Mouse (Mus musculus): Measurements from ENCODE around the gene Tmem132d.

Gene Tmem132d

DNA sequence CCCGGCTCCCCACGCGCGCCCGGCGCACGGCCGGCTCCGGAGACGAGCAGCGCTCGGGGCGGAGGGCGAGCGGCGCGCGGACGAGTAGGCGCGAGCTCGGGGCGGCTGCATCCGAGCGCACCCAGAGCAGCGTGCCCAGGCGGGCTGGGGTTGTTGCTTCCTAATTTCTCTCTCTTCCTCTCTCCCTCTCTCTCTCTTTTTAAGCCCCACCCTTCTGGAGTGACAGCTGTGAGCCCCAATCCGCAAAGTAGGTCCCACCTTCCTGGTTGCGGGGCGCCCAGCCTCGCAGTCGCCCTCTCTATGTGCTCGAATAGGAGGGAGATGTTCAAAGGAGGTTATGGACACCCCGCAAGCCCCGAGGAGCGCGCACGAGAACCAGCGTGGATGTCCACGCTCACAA lies at the start of gene Tmem132d:
Gene Tmem132d (minus strand): TSS at position 162 of the 400 bp plus-strand sequence.
- DNase-seq: peak; percentile 80

DNA sequence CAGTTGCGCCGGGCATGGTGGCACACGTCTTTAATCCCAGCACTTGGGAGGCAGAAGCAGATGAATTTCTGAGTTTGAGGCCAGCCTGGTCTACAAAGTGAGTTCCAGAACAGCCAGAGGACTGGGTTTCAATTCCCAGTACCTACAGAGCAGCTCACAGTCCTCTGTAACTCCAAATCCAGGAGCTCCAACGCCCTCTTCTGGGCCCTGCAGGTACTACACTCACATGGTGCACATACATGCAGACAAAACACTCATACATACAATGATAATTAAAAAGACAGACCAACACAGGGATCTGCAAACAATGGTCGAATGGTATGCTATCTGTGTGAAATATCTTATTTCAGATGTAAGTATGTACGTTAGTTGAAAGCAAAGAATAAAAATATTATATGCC lies 47.9 kb upstream of the Tmem132d start:
- no peak for DNase-seq

DNA sequence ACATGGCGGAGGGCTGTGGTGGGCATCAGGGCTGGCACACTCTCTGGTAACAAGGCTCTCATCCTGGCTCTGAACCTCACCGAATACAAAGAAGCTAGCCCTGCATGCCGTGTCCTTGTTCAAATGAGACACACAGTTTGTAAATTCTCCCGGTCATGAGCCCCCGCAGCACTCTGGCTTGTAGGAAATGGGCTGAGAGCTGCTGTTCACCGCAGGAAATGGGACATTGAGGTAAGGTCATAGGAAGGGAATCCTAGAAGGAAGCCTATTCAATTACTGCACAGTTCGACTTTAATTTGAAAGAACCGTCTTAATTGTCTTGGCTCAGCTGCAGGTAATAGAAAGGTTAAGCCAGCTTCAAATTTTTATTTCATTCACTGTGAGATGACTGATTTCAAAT lies 42.5 kb upstream of the Tmem132d start:
- DNase-seq: no peak

DNA sequence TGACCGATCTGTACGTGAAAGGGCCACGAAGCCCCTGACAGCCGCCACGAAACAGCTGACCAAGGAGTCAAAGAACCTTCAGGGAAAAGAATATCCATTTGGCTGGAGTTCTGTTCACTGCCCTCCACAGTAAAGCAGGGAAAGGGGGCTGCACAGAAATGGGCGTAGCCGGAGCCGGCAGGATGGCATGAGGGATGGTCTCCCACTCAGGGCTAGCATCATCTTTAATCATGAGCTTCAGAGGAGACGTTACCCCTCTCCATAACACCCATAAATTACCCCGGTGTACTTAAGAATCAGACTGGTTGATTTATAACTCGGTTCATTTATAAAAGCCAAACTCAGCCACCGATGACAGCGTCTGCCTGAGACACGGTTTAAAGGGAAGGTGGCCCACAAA lies 36.9 kb upstream of the Tmem132d start:
- DNase-seq: no peak

DNA sequence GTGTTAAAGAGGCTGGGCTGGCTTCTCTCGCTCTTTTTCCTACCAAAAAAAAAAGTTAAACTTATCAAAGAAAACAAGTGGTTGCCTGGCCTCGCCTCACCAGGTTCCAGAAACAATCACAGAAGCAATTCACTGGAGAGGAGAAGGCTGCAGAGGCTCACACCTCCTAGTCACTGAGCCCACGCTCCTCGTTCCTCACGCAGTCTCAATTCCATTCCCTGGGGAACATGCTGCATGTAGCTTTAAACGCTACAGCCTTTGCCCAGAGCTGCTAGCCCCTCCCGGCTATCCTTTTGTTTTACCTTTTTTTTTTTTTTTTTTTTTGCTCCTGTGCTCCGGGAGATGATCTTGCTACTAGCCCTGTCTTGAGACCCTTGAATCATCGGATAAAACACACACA lies 31.6 kb upstream of the Tmem132d start:
- DNase-seq: no peak

DNA sequence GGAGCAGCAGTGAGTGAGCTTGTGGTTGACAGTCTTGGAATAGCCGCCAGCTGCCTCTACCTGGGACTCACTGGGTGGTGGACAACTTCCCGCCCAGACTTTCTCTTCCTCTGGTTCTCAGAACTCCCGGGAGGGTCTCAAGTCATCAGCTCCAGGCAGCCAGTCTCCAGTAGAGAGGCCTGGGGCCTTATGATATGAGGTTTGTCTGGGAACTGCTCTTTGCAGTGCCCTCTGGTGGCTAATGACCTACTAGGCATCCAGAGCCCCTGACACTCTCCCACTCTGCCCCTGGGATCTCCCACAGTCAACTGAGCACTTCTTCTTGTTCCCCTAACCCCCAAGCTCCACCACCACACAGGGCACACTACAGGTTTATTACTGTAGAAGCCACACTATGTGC lies 27.7 kb upstream of the Tmem132d start:
- no peak for DNase-seq

DNA sequence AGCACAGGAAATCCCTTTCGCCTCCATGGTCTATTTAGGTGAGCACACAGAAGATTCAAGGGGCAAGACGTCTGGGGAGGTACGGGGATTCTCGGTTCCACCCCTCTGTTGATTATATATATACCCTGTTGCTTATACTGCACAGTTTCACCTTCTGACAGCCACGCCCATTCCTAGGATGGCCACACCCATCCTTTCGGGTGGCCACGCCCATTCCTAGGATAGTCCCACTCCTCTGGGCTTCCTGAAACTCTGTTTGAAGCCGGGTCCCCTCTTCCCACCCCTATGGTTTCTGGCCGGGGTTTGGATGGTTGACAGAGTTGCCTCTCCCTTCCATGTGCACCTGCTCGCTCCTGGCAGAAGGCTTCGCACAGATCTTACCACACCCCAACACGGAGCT lies 22.9 kb upstream of the Tmem132d start:
- DNase-seq: no peak

DNA sequence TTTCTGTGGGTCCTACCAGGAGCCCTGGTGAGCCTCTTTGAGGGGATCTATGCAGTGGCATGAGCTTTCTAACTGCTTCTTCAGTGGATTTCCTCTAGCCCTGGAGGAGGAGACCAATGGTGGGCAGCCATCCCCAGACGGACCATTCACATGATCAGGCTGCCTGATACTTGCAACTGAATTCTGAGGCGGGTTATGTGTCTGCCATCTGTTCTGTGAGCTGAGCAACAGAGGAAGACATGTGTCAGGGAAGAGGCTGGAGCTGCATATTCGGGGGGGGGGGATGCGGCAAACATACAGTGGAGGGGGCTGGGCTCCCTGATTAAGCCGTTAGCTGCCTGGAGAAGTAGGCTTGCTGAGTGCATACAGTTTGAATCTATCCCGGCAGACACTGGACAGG lies 19.3 kb upstream of the Tmem132d start:
- no peak for DNase-seq

DNA sequence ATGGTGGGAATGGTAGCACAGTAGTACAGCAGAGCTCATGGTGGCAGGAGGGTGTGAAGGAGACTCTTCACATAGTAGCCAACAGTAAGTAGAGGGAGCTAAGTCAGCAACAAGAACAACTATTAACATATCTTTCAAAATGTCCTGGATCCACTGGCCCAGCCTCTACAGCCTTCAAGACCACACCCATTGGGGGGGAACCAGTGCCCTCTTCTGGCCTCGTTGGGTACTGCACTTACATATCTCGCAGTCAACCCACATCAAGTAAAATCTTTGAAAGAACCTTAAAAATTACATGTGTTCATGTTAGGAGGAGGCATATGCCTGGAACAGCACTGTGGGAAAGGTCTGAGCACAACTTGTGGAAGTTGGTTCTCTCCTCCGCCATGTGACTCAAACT lies 17.9 kb upstream of the Tmem132d start:
- DNase-seq: no peak

DNA sequence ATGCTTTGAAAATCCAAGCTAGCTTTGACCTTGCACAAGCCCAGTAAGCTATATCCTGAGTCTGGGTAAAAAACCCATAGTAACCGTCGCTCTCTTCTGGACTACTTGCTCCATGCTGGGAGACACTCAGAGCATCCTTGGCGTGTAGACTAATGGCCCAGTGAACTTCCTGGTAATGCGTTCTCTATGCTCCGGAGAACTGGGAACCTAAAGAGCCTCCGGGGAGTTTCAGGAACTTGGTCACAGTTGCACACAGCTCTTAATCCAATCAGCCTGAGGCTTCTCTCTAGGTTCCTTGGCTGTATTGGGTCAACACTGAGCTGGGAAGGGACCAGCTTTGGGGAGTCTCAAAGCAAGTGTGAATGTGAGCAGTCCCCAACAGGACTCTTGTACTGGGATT lies 12.0 kb upstream of the Tmem132d start:
- DNase-seq: no peak

DNA sequence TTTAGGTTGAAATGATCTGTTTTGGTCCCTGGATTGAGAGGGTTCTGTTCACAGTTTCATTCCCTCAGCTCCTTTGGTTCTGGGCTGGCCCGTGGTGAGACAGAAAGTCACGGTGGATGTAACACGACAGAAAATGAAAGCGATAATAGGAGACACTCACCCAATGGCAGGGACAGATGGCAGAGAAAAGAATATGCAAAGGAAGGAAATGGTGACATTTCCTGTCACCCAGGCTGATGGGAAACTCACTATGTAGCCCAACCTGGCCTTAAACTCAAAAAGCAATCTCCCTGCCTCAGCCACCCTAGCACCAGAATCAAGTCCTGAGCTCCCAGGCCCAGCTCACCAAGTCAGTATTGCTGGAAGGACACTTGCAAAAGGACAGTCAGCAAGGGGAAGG lies 11.0 kb upstream of the Tmem132d start:
- DNase-seq: no peak

DNA sequence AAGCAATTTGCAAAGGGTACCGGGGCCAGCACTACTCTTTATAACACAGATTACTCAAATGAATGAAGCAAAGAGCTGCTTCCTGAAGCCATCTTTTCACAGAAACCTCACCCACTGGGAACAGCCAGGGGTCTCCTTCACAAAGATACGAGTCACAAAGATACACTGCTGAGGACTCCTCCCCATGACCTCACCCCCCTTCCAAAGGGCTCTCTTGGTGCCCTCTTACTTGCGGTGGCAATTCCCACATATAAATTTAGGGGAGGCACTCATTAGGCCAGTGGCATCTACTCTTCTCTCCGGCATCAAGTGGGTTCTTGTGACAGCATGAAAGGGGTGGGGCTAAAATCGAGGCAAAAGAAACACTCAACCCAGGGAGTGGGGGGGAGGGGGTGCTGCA lies 8.2 kb upstream of the Tmem132d start:
- DNase-seq: no peak

DNA sequence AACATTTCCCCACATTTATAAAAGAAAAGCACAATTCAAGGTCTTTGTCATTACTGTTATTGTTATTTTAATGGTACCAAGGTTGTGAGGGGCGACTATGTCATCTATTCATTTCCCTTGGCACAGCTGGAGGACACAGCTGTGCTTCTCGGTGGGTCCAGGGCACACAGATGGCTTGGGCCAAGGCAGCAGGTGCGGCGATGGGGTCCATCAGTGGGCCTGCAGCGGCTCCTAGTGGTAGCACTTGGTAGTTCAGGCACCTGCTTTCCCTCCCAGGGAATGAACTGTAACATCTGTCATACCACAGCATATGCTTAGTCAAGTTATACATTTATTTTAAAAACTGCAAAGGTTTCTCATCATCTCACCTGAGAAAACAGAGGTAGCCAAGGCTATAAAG lies 7.0 kb upstream of the Tmem132d start:
- DNase-seq: peak; percentile 64

DNA sequence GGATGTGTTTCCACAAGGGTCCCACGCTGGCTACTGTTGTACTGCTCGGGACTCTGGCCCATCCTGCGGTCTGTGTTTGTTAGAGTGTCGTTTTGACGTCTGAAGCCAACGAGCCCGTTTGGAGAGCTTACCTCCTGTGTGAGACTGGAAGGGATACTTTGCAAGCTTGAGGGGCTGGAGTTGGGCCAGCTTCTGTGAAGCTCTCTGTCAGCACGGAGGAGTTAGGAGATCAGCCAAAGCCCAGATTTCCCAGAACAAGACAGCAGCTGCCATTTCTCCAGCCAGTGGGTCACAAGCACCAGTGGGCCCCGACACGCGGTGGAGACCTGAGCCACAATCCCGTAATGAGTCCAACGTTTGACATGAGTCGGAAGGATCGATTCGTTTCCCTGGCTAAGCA lies 5.2 kb upstream of the Tmem132d start:
- no peak for DNase-seq

DNA sequence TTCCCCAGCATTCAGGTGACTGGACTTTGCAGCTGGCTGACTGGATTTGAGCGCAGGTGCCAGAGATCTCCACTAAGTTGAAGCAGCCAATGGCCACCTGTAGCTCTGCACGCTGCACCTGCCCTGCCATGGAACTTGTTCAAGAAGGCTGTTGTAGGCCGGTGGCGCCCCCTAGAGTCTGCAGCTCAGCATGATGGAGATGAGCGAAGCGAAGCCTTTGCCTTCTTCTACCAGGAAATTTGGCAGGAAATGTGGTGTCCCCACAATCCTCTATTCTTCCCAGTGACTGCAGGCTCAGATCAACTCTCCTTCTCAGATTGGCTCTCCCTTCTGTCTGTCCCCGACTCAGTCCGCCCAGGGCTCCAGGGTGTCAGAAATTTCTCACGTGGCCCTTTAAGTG lies 4.0 kb upstream of the Tmem132d start:
- peak; percentile 85 for DNase-seq

DNA sequence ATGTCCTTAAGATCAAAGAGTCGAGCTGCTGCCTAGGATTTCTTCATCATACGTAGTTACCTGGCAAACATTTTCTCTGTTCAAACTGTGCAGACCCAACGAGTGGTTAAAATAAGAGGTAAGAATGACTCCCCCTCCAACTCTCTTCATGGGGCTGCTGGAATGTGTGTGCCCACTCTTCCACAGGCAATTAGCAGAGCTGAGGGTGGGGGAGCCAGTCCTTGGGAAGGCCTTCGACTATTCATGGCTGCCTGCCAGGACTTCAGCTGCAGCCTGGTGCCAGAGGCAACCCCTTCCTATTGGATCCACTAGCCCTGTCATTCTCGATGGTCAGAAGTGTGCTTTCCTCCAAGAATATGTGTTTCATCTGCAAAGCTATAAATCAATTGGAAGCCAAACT lies 2.8 kb upstream of the Tmem132d start:
- no peak for DNase-seq

DNA sequence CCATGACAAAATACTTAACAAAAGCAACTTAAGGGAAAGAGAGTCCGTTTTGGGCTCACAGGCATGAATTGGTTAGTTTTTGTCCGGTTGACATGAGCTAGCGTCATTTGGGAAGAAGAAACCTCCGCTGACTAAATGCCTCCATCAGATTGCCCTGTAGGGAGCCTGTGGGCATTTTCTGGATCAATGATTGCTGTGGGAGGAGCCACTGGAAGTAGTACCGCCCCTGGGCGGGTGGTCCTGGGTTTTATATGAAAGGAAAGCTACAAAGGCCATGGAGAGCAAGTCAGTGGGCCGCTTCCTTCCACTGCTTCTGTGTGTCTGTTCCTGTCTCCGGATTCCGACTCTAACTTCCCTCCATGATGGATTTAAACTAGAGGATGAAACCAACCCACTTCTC lies 909 bp upstream of the Tmem132d start:
- DNase-seq: no peak

DNA sequence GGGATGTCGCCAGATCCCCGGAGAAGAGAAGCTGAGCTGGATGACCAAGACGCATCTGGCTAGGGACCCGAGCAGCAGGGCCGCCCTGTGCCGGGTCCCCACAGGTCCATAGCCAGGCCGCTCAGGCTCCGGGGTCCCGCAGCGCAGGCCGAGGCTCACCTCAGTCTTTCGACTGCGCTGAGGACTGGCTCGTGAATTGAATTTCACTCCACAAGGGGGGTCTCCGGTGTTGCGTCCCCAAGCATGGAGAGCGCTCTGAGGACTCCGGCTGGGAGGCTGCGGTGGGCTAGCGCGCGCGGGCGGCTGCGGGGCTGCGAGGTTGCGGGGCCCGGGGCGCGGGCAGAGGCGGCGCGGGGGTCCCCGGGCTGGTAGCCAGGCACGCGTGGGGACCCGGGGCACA lies 455 bp downstream of the Tmem132d start:
- no peak for DNase-seq

DNA sequence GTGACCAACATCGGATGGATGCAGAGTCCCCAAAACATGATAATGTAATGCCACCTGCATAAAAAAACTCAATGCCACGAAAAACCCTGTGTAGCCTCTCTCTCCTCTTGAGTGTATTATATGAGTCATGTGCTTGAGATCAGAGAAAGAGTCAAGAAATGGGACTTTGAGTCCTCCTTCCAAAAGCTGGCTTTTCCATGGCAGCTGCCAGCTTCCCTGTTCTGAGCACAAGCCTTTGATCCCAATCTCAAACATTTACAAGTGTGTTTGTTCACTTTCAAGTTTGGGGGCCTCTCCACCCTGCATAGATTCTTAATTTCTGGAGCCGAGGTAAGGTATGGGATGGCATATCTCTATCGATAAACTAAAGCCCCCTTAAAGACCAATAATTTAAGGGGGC lies 8.2 kb downstream of the Tmem132d start:
- DNase-seq: no peak

DNA sequence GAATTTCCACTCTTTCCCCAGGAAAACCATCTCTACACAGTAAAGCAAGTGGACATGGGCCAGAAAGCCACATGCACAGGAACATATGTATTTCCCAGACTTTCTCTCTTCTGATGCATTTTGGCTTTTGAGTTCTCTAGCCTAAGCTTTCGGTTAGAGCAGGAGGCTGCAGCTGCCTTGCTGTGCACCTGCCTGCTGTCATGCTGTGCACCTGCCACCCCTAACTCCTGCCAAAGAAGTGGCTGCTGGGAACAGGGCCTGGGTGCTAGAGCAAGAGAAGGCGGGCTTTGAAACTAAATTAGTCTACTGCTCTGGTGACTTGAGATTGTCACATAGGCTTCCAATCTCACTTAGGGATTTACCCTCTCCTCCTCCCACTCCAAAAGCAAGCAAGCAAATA lies 8.7 kb downstream of the Tmem132d start:
- no peak for DNase-seq

DNA sequence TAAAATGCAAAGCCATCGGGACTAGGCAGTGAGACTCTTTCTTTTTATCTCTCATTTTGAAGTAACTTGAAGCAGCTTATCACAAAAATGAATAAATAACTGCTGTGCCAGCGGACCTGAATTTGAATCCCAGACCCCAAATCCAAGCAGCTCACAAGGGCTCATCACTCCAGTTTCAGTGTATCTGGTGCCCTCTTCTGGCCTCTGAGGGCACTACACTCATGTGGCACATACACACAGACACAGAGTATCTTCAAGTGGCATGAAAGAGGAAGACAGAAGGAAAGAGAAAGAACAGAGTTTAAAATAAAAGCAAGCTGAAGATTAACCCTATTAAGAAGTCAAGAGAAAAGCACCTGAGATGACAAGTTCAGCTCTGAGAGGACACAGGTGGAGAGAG lies 10.8 kb downstream of the Tmem132d start:
- no peak for DNase-seq

DNA sequence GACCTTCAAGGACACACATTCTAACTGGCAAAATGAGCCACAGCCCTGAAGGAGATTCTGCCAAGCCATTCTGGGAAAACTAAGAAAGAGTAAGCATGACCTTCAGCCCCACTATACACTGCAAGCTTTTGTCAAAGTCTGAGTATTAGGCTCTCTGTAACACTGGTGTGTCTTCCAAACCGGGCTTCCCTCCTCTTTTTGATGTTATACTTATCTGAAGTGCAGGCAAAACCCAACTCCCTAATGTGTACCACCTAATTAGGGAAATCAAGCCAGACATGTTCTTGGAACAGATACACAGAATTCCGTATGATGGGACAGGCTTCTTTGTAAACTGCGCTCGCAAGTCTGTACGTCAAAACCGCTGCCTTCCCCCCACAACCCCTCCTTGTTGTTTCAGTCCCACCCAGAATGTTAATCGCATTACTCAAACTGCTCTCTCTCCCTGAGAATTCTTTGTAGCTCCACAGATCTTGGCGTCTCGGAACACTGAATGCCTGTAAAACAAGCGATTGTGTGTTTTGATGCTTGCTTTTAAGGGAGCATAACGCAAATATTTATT lies 14.6 kb downstream of the Tmem132d start:
- no peak for DNase-seq

DNA sequence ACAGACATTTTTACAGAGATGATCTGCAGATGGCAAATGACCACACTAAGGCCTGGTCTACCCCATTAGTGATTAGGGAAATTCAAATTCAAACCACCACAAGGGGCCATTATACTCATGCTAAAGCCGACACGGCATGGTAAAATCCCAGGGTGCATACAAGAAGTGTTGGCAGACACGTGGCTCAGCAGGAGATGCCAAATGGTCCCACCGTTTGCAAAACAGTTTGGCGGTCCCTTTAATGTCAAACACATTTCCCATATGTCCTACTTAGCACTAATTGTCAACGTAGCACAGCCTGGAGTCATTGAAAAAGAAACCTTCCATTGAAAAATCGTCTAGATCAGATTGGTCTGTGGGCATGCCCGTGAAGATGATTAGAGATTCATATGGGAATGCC lies 18.8 kb downstream of the Tmem132d start:
- no peak for DNase-seq

DNA sequence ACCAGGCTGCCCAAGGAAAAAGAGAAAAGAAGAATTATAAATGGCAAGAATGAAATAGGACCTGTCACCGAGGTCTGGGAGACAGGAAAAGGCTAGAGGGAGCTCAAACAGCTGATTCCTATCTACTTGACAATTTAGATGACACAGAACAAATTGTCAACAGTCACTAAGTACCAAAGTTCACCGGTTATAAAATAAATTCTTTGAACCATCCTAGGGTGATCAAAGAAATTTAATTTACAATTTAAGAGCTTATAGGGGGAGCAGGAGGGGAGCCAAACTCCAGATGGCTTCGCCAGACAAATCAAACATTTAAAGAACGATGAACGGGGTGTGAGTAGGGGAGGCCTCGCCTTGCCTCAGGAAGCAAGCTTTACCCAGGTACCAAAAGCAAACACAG lies 20.6 kb downstream of the Tmem132d start:
- no peak for DNase-seq

DNA sequence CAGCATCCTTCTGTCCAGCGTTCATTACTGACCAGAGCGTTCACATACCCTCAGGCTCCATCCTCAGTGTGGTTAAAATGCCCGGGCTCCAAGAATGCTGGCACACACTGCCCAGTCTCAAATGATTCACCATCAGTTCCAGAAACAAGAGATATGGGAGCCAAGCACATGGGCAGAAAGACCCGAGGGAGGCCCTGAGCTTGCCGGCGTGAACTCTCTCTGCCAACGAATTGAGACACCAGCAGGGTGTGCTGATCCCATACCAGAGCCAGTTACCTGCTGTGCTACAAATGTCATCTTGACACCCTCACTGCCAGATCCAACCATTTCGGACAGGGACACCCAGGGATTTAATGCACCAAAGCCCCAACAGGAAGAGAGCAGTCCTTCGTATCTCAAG lies 25.3 kb downstream of the Tmem132d start:
- DNase-seq: no peak

DNA sequence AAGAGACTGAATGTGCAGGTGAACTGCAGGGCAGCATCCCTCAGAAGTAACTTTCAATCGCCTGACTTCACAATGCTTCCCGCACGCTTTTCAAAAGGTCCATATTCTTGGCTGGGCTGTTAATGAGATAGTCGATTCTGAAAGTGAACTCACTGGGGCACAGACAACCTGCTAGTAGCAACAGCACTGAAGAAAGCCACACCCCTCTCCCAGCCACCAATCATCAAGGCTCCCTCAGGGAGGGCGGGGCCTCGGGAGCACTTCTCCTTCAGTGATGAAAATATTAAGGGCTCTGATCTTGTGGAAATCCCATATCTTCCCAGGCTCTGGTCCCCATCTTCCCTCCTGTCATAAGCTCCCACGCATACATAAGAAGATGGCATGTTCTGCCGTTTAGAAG lies 27.8 kb downstream of the Tmem132d start:
- no peak for DNase-seq

Data from right cerebral cortex, adult 18-20 months (tissue).